Comparison of ENCODE assay signal across 8 mouse cellular contexts in genomic region chr16:29943963-29944860, GRCm38 (mm10).
DNase-seq lines count a peak whose midpoint lies in the region; ATAC-seq and TF ChIP-seq lines count a peak whose summit lies in the region.

No protein-coding gene starts in this region.

- no peak for TF ChIP-seq CTCF in hindbrain, postnatal 0 days (IDR thresholded peaks at IDR 0.05; ENCODE audit: low read depth)
- no peak for TF ChIP-seq CTCF in heart, adult 2 months (IDR thresholded peaks at IDR 0.05)

- 73% methylated on average over 10 of the region's 10 CpGs for WGBS in hindbrain, postnatal 0 days
- 90% methylated on average over 10 of the region's 10 CpGs for WGBS in hindbrain, embryonic 12.5 days
- WGBS in heart, adult 2 months = 53% methylated on average over 10 of the region's 10 CpGs
- 57% methylated on average over 10 of the region's 10 CpGs for WGBS in liver, embryonic 12.5 days (ENCODE audit: insufficient replicate concordance)

- H3K36me3 ChIP-seq in hindbrain, postnatal 0 days (ENCODE audit: insufficient read depth, low read length) = no peaks in the 10 kb centered on the region
- H3K36me3 ChIP-seq in hindbrain, embryonic 12.5 days = no peaks in the 10 kb centered on the region
- peaks cover 15% of the 10 kb centered on the region for H3K36me3 ChIP-seq in heart, adult 2 months (ENCODE audit: control insufficient read depth, insufficient read depth, low read length)
- no peaks in the 10 kb centered on the region for H3K36me3 ChIP-seq in liver, embryonic 12.5 days

- H3K4me2 ChIP-seq in hindbrain, postnatal 0 days (ENCODE audit: low read depth, low read length) = no peak overlapping the region
- no peak overlapping the region for H3K4me2 ChIP-seq in hindbrain, embryonic 12.5 days (replicated peaks)
- no peak overlapping the region for H3K4me2 ChIP-seq in liver, embryonic 12.5 days

- peak; percentile 99 for TF ChIP-seq EP300 in heart, adult 2 months (IDR thresholded peaks at IDR 0.05; ENCODE audit: insufficient read depth, low read depth, low read length)

- H3K4me3 ChIP-seq in hindbrain, postnatal 0 days (ENCODE audit: low read length) = no peak overlapping the region
- no peak overlapping the region for H3K4me3 ChIP-seq in hindbrain, embryonic 12.5 days
- H3K4me3 ChIP-seq in heart, adult 2 months = no peak overlapping the region
- H3K4me3 ChIP-seq in liver, embryonic 12.5 days = no peak overlapping the region

- no peaks in the 10 kb centered on the region for H3K79me2 ChIP-seq in heart, adult 2 months (replicated peaks; ENCODE audit: control insufficient read depth, insufficient read depth, low read length)

- ATAC-seq in hindbrain, postnatal 0 days = peak; percentile 53
- no peak for ATAC-seq in hindbrain, embryonic 12.5 days (ENCODE audit: low FRiP score)
- ATAC-seq in liver, embryonic 12.5 days = peak; percentile 59

- no peaks in the 10 kb centered on the region for H3K27me3 ChIP-seq in hindbrain, postnatal 0 days (ENCODE audit: insufficient read depth, low read length)
- peaks cover 27% of the 10 kb centered on the region for H3K27me3 ChIP-seq in hindbrain, embryonic 12.5 days
- no peaks in the 10 kb centered on the region for H3K27me3 ChIP-seq in heart, adult 2 months (ENCODE audit: control insufficient read depth, insufficient read depth, low read length)
- H3K27me3 ChIP-seq in liver, embryonic 12.5 days (replicated peaks) = peaks cover 32% of the 10 kb centered on the region

- H3K9ac ChIP-seq in hindbrain, postnatal 0 days (replicated peaks; ENCODE audit: low read length) = no peak overlapping the region
- H3K9ac ChIP-seq in hindbrain, embryonic 12.5 days = no peak overlapping the region
- H3K9ac ChIP-seq in heart, adult 2 months (ENCODE audit: low read depth, low read length) = no peak overlapping the region
- no peak overlapping the region for H3K9ac ChIP-seq in liver, embryonic 12.5 days

- DNase-seq in hindbrain, postnatal 0 days (ENCODE audit: low spot score) = peak; percentile 50
- DNase-seq in adrenal gland, postnatal 36 days = peak; percentile 85 to 88
- DNase-seq in heart, adult 2 months = peak; percentile 92
- peak; percentile 24 to 42 for DNase-seq in spleen, postnatal 36 days (ENCODE audit: low spot score in 2 of 2)
- DNase-seq in frontal cortex, postnatal 10 days (ENCODE audit: low spot score in 2 of 2) = no peak
- DNase-seq in T-cell, adult 2 months (ENCODE audit: low spot score) = no peak

- H3K4me1 ChIP-seq in hindbrain, postnatal 0 days (ENCODE audit: insufficient read depth, low read length) = peaks cover 9% of the 10 kb centered on the region; the same call in 1 of the 2 replicates
- H3K4me1 ChIP-seq in hindbrain, embryonic 12.5 days = peaks cover 13% of the 10 kb centered on the region
- peaks cover 32% of the 10 kb centered on the region for H3K4me1 ChIP-seq in heart, adult 2 months (ENCODE audit: control insufficient read depth, insufficient read depth, low read length)
- H3K4me1 ChIP-seq in liver, embryonic 12.5 days = peaks cover 27% of the 10 kb centered on the region

- no peak overlapping the region for H3K27ac ChIP-seq in hindbrain, postnatal 0 days
- H3K27ac ChIP-seq in hindbrain, embryonic 12.5 days = no peak overlapping the region
- H3K27ac ChIP-seq in heart, adult 2 months = peak overlapping the region; percentile 91
- no peak overlapping the region for H3K27ac ChIP-seq in liver, embryonic 12.5 days

- TF ChIP-seq POLR2A in heart, adult 2 months (IDR thresholded peaks at IDR 0.05; ENCODE audit: insufficient read depth, low read depth, low read length) = no peak

- intact Hi-C loops in heart, adult 2 months (cut with DNase I) = loop anchor here (1.0 kb wide), 1 partner anchor 29 kb away; no protein-coding TSS in a partner anchor

- H3K9me3 ChIP-seq in hindbrain, postnatal 0 days (ENCODE audit: low read length) = no peaks in the 10 kb centered on the region
- H3K9me3 ChIP-seq in hindbrain, embryonic 12.5 days (replicated peaks) = no peaks in the 10 kb centered on the region
- no peaks in the 10 kb centered on the region for H3K9me3 ChIP-seq in liver, embryonic 12.5 days (replicated peaks)

Comparison
In these comparisons a context has a peak if more than half of its experiments do, and no peak if none do; other contexts are left out.
1. DNase-seq: peak in hindbrain, postnatal 0 days (single experiment), adrenal gland, postnatal 36 days (2 of 2), heart, adult 2 months (2 of 2) and spleen, postnatal 36 days (2 of 2); none in frontal cortex, postnatal 10 days (0 of 2) and T-cell, adult 2 months (single experiment).